Mouse (Mus musculus) brain, embryonic 14.5 days (tissue): Measurements from ENCODE around the gene Cog5. TPM values are rescaled to one million over a fixed set of nuclear protein-coding genes. Genes with fewer than 3 reads are reported as not detected.

Experiments
- DNase-seq: peaks from one replicate; pipeline ENCODE4 v3.0.0-alpha.2; 2011; ENCODE audit warnings: low read depth
- CTCF ChIP-seq: fragments of 200-500 bp; IDR thresholded peaks from 2 replicates; pipeline ENCODE4 v1.5.1; 2012; ENCODE audit warnings: inconsistent platforms, mild to moderate bottlenecking, moderate library complexity, borderline replicate concordance; ENCODE audit not compliant: insufficient read depth, insufficient read length; ENCODE audit errors: extremely low read depth
- POLR2A ChIP-seq: fragments of 200-500 bp; IDR thresholded peaks from 2 replicates; pipeline ENCODE4 v1.6.1; 2012; ENCODE audit warnings: mild to moderate bottlenecking, inconsistent platforms, borderline replicate concordance; ENCODE audit not compliant: poor library complexity, insufficient read depth, insufficient read length, severe bottlenecking; ENCODE audit errors: extremely low read depth
- polyA plus RNA-seq: library from polyadenylated mRNA; depleted of rRNA; stranded (reverse); fragments of >200 nt; gene quantifications from 2 replicates; pipeline ENCODE4 v1.2.3, GENCODE M21; 2012

The Cog5 gene
- polyA plus RNA-seq, 1 experiment, result 32.9 TPM

DNA sequence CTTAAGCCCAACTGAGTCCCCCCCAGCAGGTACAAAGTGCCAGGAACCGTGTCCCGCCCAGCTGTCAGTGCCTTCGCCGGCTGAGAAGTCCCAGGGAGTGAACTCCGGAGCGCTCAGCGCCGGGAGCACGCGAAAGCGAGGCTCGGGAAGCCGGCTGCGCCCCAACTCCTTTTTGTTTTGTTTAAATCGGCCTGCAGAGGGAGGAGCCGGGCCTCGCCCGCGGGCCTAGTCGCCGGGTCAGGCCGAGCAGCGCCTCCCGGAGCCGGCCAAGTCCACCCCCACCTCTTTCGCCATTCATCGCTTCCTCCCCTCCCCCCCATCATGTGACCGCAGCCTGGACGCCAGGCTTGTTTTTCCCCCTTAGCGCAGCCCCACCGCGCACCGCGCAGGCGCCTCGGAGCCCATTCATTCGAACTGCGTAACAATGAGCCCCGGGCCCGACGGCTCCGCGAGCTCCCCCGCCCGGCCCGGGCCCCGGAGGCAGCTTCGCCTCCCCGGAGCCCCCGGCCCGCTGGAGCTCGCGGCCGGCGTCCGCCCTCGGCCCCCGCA lies 294.6 kb downstream of the Cog5 start:
- peak; percentile 14; the same call in 1 of the 2 replicates for TF ChIP-seq CTCF
- peak; percentile 58 for TF ChIP-seq POLR2A
- peak; percentile 98 for DNase-seq

DNA sequence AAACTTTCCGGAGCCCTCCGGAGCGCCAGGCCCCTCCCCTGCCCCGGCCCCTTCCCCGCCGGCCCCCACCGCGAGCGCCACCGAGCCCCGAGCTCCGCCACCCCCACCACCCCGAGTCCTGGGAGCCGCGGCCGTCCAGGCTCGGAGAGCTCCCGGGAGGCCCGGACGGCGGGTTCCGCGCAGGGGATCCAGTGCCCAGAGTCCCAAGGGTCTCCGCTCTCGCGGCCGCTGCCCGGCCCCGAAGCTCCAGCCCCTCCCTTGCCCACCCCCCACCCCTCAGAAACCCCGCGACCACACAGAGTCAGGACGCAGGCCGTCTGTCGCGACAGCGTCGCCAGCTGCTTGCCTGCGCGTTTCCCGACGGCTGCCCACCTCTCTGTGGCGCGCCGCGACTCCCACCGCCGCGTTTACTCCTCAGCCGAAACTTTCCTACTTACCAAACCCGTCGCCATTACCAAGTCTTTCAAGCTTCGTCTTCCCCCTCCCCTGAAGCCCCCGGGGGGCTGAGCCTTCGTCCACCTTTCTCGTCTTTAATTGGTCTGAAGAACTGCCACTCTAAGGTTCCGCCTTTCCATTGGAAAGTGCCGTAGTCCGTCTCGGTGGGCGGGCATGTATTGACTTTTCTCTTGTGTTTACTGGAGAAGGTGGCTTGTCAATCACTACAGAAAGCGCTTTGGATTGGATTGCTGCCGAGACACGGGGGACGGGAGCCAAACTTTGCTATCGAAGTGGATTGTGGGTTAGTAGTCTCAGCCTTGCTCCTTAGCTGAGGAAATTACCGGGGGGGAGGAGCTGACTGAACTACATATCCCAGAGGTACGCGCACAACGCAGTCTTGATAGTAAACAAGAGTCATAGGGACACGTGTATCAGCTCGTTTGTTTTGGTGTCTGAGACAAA lies 295.3 kb downstream of the Cog5 start, which contains the start of gene Hbp1:
Gene Hbp1 (minus strand): TSS at position 777 of the 900 bp plus-strand sequence.
- peak; percentile 100 for DNase-seq
- TF ChIP-seq POLR2A, result peak; percentile 47; the same call in 1 of the 2 replicates
- TF ChIP-seq CTCF, result no peak

DNA sequence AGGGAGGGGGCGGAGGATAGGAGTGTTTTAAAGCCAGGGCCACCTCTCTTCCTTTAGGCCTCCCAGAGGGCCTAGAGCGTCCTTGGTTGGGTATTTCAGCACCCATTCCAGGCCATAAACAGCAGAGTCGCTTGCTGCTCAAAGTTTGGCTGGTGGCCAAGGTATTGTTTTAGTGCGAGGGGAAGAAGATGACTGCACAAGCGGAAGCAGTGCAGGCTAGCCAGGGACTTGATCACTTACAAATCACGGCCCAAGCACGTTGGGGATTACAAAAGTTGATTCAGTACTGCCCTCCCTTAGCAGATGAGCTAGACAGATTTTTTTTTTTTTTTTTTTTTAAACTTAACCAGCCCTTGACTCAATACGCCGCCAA lies 296.0 kb downstream of the Cog5 start:
- TF ChIP-seq POLR2A, result no peak
- no peak for TF ChIP-seq CTCF
- DNase-seq, result no peak

DNA sequence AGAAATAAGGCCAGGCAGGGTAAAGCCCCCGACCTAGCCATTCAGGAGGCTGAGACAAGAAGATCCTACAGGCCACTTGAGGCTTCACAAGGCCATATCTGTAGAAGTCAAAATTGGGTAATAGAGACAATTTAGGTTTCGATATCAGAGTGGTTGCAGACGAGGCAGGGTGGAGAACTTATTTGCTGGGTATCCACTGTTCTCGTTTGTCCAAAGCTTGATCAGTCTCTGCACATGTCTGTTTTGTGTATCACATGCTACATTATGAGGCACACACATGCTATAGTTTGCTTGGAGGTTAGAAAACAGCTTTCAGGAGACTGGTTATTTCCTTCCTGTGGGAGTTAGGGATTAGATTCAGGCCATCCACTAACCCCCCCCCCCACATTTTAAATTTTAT lies 301.2 kb downstream of the Cog5 start:
- TF ChIP-seq POLR2A (no peak), CTCF (no peak)
- no peak for DNase-seq

DNA sequence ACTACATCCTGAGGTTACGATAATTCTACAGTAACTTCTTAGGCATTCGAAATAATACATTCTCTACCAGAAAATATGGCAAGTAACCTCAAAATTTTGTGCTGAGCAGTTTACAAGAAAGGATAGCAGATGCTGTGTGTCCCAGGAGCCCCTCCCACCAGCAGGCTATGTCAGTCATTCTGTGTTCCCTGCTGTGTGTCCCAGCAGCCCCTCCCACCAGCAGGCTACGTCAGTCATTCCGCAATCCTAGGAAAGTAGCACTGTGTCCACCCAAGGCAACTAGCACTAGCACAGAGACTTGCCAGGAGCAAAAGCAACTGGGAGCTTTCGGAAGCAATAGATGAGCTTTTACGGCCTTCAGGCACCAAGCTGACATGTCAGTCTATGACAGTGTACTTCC lies 309.4 kb downstream of the Cog5 start:
- DNase-seq, result peak; percentile 43

GRCm38 (mm10) chr12:31965517-31966212 lies 311.0 kb downstream of the Cog5 start:
- TF ChIP-seq POLR2A (no peak), CTCF (no peak)
- peak; percentile 60 for DNase-seq

More for the DNA sequence above, 309.4 kb downstream of the Cog5 start:
- TF ChIP-seq POLR2A, result no peak
- TF ChIP-seq CTCF, result no peak

GRCm38 (mm10) chr12:31966405-31966804 lies 311.7 kb downstream of the Cog5 start:
- TF ChIP-seq POLR2A, result no peak
- TF ChIP-seq CTCF, result no peak
- no peak for DNase-seq

- peak; percentile 86 for DNase-seq
- TF ChIP-seq POLR2A (no peak), CTCF (peak; percentile 62; the same call in 1 of the 2 replicates)
These were observed 312.9 kb downstream of the Cog5 start for GRCm38 (mm10) chr12:31967536-31967935.

GRCm38 (mm10) chr12:31969111-31969510 lies 314.4 kb downstream of the Cog5 start:
- TF ChIP-seq CTCF (no peak), POLR2A (no peak)
- DNase-seq, result no peak

DNA sequence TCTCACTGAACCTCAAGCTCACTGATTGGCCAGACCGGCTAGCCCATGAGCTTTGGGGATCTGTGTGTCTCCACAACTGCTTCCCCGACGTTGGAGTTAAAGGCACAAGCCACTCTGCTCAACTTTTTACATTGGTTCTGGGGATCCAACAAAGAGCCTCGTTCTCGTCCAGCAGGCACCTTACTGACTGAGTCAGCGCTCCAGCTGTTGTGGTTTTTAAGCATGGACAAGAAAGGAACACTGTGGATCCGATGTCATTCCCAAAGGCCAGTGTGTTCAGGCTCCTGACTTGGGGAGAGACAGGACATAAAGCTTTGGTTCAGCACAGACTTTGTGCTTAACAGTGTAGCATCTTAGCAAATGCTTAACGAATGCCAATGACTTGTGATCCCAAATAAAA lies 316.9 kb downstream of the Cog5 start:
- no peak for TF ChIP-seq CTCF
- no peak for TF ChIP-seq POLR2A

GRCm38 (mm10) chr12:31973473-31974172 lies 319.0 kb downstream of the Cog5 start:
- peak; percentile 95 for DNase-seq
- TF ChIP-seq CTCF (no peak), POLR2A (no peak)

More for the DNA sequence above, 316.9 kb downstream of the Cog5 start:
- no peak for DNase-seq

- no peak for TF ChIP-seq POLR2A
- TF ChIP-seq CTCF, result peak; percentile 53; the same call in 1 of the 2 replicates
- DNase-seq, result peak; percentile 65
These were observed 321.9 kb downstream of the Cog5 start for GRCm38 (mm10) chr12:31976544-31976943.
